Mouse (Mus musculus): Measurements from ENCODE around the gene Atrn. TPM values are rescaled to one million over a fixed set of nuclear protein-coding genes. Genes with fewer than 3 reads are reported as not detected.
A peak's percentile ranks its signal among the peaks of the same experiment; 100 is the strongest.

The Atrn gene
- polyA plus RNA-seq, 1 experiment, result 6.8 TPM

- no peaks in the 10 kb centered on the region for H3K36me3 ChIP-seq (ENCODE audit: control insufficient read depth, insufficient read depth)
- H3K4me3 ChIP-seq, result no peak overlapping the region
- H3K4me2 ChIP-seq (ENCODE audit: low read depth), result peak overlapping the region; percentile 50
- TF ChIP-seq MYOD1 (IDR thresholded peaks at IDR 0.05; ENCODE audit: control insufficient read depth in 1 of 3, insufficient read length in 2 of 3, low read depth in 2 of 3), result peak in 2 of 3 experiments; percentile 52 to 57
- peak in 2 of 3 experiments; percentile 42 to 67 for TF ChIP-seq MYOG (IDR thresholded peaks at IDR 0.05; ENCODE audit: control insufficient read depth in 1 of 3, insufficient read depth in 1 of 3, insufficient read length in 2 of 3, low read depth in 2 of 3)
- no peak for TF ChIP-seq MAX (IDR thresholded peaks at IDR 0.05; ENCODE audit: low read depth)
- no peaks in the 10 kb centered on the region for H3K79me2 ChIP-seq (ENCODE audit: control insufficient read depth, insufficient read depth)
- H3ac ChIP-seq (ENCODE audit: control insufficient read depth, insufficient read length), result peak overlapping the region; percentile 9
- peaks cover 16% of the 10 kb centered on the region for H3K27me3 ChIP-seq (ENCODE audit: control insufficient read depth, insufficient read depth, insufficient read length)
Measured at GRCm38 (mm10) chr2:131040854-131041825, 134.8 kb downstream of the Atrn start.

- Histone ChIP-seq H3K4me3 (no peak within 1 kb of the TSS), H3K79me2 (ENCODE audit: control insufficient read depth, insufficient read depth) (no peaks in the 10 kb centered on the region), H3K27me3 (ENCODE audit: control insufficient read depth, insufficient read depth, insufficient read length) (peaks cover 16% of the 10 kb centered on the region), H3K4me2 (ENCODE audit: low read depth) (no peak within 1 kb of the TSS), H3ac (ENCODE audit: control insufficient read depth, insufficient read length) (no peak within 1 kb of the TSS), H3K36me3 (ENCODE audit: control insufficient read depth, insufficient read depth) (no peaks in the 10 kb centered on the region)
- TF ChIP-seq TCF3 (IDR thresholded peaks at IDR 0.05; ENCODE audit: insufficient read length, low read depth) (no peak), TCF12 (IDR thresholded peaks at IDR 0.05; ENCODE audit: insufficient read depth, poor library complexity, severe bottlenecking) (no peak), MYOG (IDR thresholded peaks at IDR 0.05; ENCODE audit: control insufficient read depth in 1 of 3, insufficient read depth in 1 of 3, insufficient read length in 2 of 3, low read depth in 2 of 3) (no peak), REST (IDR thresholded peaks at IDR 0.05; ENCODE audit: insufficient read depth, insufficient read length) (no peak), MYOD1 (IDR thresholded peaks at IDR 0.05; ENCODE audit: control insufficient read depth in 1 of 3, insufficient read length in 2 of 3, low read depth in 2 of 3) (no peak), MAX (IDR thresholded peaks at IDR 0.05; ENCODE audit: low read depth) (no peak), SRF (IDR thresholded peaks at IDR 0.05; ENCODE audit: control insufficient read depth, insufficient read length, low read depth) (no peak), POLR2A (IDR thresholded peaks at IDR 0.05; ENCODE audit: insufficient read length, low read depth) (no peak), E2F4 (IDR thresholded peaks at IDR 0.05; ENCODE audit: insufficient read depth) (no peak), POLR2AphosphoS2 (IDR thresholded peaks at IDR 0.05; ENCODE audit: insufficient read length, low read depth) (no peak), CEBPB (IDR thresholded peaks at IDR 0.05; ENCODE audit: insufficient read depth, poor library complexity, severe bottlenecking) (no peak), USF1 (IDR thresholded peaks at IDR 0.05; ENCODE audit: low read depth) (no peak)
Measured at GRCm38 (mm10) chr2:131042988-131043387, 136.7 kb downstream of the Atrn start, which contains the start of gene Gfra4. Gfra4 (minus strand) TSS chr2:131043088.

- Histone ChIP-seq H3K27me3 (ENCODE audit: control insufficient read depth, insufficient read depth, insufficient read length) (peaks cover 16% of the 10 kb centered on the region), H3K36me3 (ENCODE audit: control insufficient read depth, insufficient read depth) (no peaks in the 10 kb centered on the region), H3K79me2 (ENCODE audit: control insufficient read depth, insufficient read depth) (no peaks in the 10 kb centered on the region), H3ac (ENCODE audit: control insufficient read depth, insufficient read length) (no peak overlapping the region), H3K4me3 (no peak overlapping the region), H3K4me2 (ENCODE audit: low read depth) (no peak overlapping the region)
- TF ChIP-seq SRF (IDR thresholded peaks at IDR 0.05; ENCODE audit: control insufficient read depth, insufficient read length, low read depth) (no peak), MYOG (IDR thresholded peaks at IDR 0.05; ENCODE audit: control insufficient read depth in 1 of 3, insufficient read depth in 1 of 3, insufficient read length in 2 of 3, low read depth in 2 of 3) (peak in 1 of 3 experiments; percentile 47), MYOD1 (IDR thresholded peaks at IDR 0.05; ENCODE audit: control insufficient read depth in 1 of 3, insufficient read length in 2 of 3, low read depth in 2 of 3) (peak in 1 of 3 experiments; percentile 67)
Measured at GRCm38 (mm10) chr2:131044354-131044852, 138.1 kb downstream of the Atrn start.

DNA sequence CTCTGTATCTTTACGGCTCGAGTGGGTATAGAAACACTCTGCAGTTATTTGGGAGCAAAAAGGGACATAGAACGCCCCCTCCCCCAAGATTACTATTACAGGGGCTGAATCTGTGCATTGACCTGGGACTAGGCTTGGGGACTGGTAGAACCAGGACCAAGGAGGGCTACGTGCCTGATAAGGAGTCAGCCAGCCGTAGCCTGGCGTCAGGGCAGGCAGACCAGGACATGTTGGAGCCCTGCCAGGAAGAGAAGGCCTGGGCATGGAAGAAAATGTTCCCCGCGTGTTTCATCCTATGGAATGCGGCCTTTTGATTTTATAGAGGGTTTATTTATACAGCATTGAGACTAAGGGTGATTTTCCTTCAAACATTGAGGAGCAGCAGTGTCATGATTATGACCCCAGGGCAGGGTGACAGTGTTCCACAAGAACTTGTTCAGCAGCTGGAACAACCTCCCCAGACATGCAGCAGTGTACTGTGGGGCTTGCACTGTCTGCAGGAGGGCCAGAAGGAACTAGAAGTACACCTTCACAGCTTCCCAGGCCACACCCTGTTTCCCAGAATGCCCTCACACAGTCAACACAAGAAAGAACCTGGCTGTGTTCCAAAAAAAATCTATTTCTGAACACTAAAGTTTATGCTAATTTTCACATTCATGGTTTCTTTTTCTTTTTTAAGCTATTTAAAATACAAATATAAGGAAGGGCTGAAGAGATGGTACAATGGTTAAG is 138.9 kb downstream of the Atrn start:
- no peak overlapping the region for H3K4me3 ChIP-seq
- no peak overlapping the region for H3K4me2 ChIP-seq (ENCODE audit: low read depth)
- TF ChIP-seq E2F4 (IDR thresholded peaks at IDR 0.05; ENCODE audit: insufficient read depth) (no peak), TCF12 (IDR thresholded peaks at IDR 0.05; ENCODE audit: insufficient read depth, poor library complexity, severe bottlenecking) (no peak), MYOG (IDR thresholded peaks at IDR 0.05; ENCODE audit: control insufficient read depth in 1 of 3, insufficient read depth in 1 of 3, insufficient read length in 2 of 3, low read depth in 2 of 3) (no peak), REST (IDR thresholded peaks at IDR 0.05; ENCODE audit: insufficient read depth, insufficient read length) (no peak)
- H3K79me2 ChIP-seq (ENCODE audit: control insufficient read depth, insufficient read depth), result no peaks in the 10 kb centered on the region
- H3K27me3 ChIP-seq (ENCODE audit: control insufficient read depth, insufficient read depth, insufficient read length), result peaks cover 16% of the 10 kb centered on the region
- no peaks in the 10 kb centered on the region for H3K36me3 ChIP-seq (ENCODE audit: control insufficient read depth, insufficient read depth)
- H3ac ChIP-seq (ENCODE audit: control insufficient read depth, insufficient read length), result no peak overlapping the region

DNA sequence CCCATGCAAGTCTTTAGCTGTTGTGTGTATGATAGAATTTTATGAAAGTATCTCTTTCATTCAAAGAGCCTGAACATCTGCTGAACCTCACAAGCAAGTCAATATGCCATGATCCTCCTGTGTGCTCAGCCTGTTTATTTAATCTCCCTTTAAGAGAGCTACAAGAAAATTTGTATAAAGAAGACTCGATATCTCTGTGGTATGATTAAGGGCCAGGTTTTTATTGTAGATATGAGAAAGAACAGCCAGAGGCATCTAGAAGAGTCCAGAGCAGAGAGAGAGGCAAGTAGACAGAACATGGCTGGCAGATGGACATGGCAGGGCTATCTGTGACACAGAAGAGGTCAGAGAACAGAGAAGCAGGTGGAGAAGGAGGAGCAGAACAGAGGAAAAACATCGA is 139.7 kb downstream of the Atrn start:
- H3K36me3 ChIP-seq (ENCODE audit: control insufficient read depth, insufficient read depth), result no peaks in the 10 kb centered on the region
- peaks cover 11% of the 10 kb centered on the region for H3K27me3 ChIP-seq (ENCODE audit: control insufficient read depth, insufficient read depth, insufficient read length)
- H3ac ChIP-seq (ENCODE audit: control insufficient read depth, insufficient read length), result no peak overlapping the region
- TF ChIP-seq E2F4 (IDR thresholded peaks at IDR 0.05; ENCODE audit: insufficient read depth), result no peak
- TF ChIP-seq TCF3 (IDR thresholded peaks at IDR 0.05; ENCODE audit: insufficient read length, low read depth), result no peak
- no peak for TF ChIP-seq MYOG (IDR thresholded peaks at IDR 0.05; ENCODE audit: control insufficient read depth in 1 of 3, insufficient read depth in 1 of 3, insufficient read length in 2 of 3, low read depth in 2 of 3)
- TF ChIP-seq REST (IDR thresholded peaks at IDR 0.05; ENCODE audit: insufficient read depth, insufficient read length), result no peak
- no peak for TF ChIP-seq POLR2AphosphoS2 (IDR thresholded peaks at IDR 0.05; ENCODE audit: insufficient read length, low read depth)
- TF ChIP-seq USF1 (IDR thresholded peaks at IDR 0.05; ENCODE audit: low read depth), result no peak
- no peak for TF ChIP-seq MAX (IDR thresholded peaks at IDR 0.05; ENCODE audit: low read depth)
- no peak for TF ChIP-seq SRF (IDR thresholded peaks at IDR 0.05; ENCODE audit: control insufficient read depth, insufficient read length, low read depth)
- TF ChIP-seq TCF12 (IDR thresholded peaks at IDR 0.05; ENCODE audit: insufficient read depth, poor library complexity, severe bottlenecking), result no peak
- no peak for TF ChIP-seq MYOD1 (IDR thresholded peaks at IDR 0.05; ENCODE audit: control insufficient read depth in 1 of 3, insufficient read length in 2 of 3, low read depth in 2 of 3)
- TF ChIP-seq POLR2A (IDR thresholded peaks at IDR 0.05; ENCODE audit: insufficient read length, low read depth), result no peak
- TF ChIP-seq CEBPB (IDR thresholded peaks at IDR 0.05; ENCODE audit: insufficient read depth, poor library complexity, severe bottlenecking), result no peak
- H3K4me2 ChIP-seq (ENCODE audit: low read depth), result no peak overlapping the region
- H3K79me2 ChIP-seq (ENCODE audit: control insufficient read depth, insufficient read depth), result no peaks in the 10 kb centered on the region
- H3K4me3 ChIP-seq, result no peak overlapping the region
